Mouse (Mus musculus) heart, postnatal 10 days (tissue): ENCODE measurements around the gene Copg2. TPM values are rescaled to one million over a fixed set of nuclear protein-coding genes. Genes with fewer than 3 reads are reported as not detected.

ENCODE experiments used
- DNase-seq, 2 experiments: peaks; one replicate each; pipeline ENCODE4 v3.0.0; 2021
- intact Hi-C: fragments of 180-260 bp; cut with DNase I; formaldehyde crosslinking; loops from one replicate; pipeline ENCODE4 v1.15.1; 2025
- total RNA-seq, 2 experiments: library from RNA; stranded (reverse); gene quantifications; 2 replicates each; pipeline ENCODE4 v1.2.3; 2021

Copg2 gene
- total RNA-seq, 2 experiments from 2014 or later = 47.3 to 57.2 TPM

DNA sequence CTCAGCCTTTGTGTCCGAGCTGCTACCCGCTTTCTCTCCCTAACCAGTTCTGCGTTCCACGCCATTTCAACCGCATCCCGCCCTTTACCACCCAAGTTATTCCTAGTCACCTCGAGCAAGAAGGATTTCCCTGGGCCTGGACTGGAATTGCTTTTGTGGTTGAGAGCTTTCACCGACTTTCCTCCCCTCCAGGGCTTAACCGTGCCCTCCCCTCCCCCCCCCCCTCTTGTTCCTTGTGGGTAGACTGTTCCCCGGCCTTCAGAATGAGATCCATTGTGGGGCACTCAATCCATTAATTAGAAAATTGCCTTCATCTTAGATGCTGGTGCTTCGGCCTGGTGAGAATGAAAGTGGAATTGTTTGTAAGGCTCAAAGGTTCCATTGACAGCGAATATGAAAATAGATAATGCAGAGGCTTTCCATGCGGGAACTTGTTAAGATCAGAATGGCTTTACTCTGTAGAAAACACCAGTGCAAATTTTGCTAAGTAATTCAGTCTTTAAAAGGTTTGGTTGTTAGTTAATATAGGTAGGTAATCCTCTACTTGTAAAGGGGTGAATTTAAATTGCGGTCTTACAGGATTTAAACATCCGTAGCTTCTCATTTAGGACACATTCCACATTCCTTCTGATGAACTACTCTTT, 160.7 kb downstream of the Copg2 start:
- peak; percentile 39 to 43 for DNase-seq
- intact Hi-C loops = loop anchor here (2.0 kb wide), 1 partner anchor 37 kb away; no protein-coding TSS in a partner anchor

DNA sequence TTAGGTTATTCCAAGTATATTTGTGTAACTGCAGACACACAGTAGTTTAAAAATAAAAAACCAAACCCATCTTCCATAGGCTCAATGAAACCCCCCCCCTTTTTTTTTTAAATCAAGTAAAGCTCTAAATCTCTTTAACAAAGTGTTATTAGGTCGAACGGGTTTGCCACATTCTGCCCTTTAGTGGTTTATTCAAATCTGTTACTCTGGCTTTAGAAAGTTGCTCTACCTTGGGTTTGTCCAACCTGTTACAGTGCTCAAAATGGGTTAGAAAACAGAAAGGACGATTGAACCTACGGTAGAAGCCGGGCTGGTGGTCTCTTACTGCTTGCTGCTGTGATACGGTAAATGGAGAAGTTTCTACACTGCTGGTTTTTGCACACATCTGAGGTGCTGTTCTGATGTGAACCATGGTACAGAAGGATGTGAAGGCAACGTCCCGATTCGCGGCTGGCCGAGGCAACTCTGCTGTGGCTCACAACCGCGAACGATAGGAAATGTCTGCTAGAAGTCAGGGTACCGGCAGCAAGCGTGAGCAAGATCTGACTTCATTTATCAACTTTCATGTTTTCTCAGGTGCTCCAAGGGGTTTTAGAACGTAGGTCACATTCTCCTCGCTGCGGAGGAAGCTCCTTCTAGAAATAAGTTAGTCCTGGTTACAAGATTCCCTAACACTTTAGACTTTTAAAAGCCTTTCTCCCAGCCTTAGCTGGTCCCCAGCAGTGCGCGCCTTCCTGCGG, 161.4 kb downstream of the Copg2 start:
- DNase-seq = no peak
- intact Hi-C loops = no loop called here

DNA sequence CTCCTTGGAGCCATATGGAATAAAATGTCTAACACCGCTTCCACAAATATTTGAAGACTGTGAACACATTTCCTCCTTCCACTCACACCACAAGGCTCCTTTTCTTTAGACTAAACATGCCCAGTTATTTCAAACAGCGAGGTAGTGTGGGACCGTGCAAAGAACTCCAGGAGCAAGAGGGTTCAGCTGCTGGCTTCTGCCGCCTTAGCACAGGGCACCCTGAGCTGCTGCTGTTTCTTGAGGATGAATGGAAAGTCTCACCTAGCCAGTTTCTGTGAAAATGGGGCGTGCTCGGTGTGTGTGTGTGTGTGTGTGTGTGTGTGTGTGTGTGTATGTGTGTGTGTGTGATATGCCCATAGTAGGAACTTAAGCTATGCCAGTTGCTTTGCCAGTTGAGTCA, 162.1 kb downstream of the Copg2 start:
- intact Hi-C loops = no loop called here
- DNase-seq = no peak

DNA sequence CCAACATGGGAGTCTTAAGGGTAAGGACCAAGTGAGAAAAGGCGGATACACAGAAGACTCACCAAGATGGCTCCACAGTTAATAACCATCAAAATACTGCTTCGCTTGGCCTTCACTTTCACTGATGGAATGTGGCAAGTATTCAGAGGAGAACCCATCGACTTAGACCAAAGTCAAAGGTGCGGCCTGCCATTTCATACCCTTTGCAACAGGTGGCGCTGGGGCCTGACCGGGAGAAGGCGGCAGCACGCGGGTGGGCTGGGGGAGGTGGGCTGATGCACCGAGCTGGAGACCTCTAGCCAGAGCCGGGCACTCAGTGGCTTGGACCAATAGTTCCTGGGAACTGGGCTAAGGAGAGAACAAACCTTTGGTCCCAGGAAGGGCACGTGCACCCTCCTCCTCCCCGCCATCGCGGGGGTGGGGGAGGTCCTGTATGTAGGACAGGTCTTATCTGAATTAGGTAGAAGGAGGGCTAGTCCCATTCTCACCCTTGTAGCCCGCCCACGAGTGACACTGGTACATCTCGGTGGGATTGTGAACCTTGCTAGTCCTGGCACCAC, 163.9 kb downstream of the Copg2 start:
- intact Hi-C loops = no loop called here
- DNase-seq = no peak

DNA sequence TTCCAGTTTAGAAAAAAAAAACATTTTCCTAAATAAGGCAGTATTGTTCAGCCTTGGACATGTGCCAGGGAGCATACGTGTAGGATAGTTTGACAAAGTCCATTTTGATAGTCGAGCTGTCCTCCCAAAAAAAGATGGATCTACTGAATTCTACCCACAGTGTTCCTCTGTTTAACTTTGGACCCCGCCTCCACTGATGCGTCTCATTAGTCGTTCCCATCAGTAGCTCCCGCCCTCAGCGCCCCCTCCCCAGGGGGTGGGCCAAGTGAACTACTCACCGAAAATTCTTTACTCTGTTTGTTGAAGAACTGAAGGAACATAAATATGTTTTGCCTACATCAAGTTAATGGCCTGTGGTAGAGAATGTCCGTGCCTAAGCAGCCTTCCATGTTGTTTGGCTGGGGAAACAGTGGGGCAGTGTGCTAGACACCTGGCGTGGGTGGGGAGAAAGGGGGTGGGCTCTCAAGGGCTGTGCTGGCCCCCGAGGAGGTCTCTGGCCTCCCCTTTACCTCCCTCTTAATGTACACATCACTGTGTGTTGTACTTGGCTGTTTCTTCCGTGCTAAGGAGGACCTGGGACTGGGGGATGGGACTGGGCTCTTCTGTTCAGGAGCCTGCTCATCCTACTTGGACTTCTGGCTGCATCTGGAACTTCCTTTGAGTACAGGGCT, 166.2 kb downstream of the Copg2 start:
- intact Hi-C loops = no loop called here

DNA sequence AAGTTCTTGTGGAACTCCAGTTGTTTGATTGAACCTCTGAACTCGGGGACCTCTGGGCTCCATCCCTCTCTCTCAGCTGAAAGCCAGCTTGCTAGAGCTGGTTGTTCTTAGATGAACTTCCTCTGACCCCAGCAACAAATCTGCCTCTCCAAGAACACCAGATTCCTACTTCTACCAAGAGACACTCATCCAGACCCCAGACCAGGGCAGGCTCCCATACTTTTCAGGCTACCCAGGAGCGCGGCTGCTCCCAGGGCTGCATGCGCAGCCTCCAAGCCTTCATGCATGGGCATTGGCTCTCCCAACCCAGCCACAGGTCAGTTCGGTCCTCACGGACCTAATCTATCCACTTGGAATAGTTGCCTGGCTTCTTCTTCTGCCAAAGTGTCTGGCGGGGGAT, 173.3 kb downstream of the Copg2 start, which contains the start of gene Mest:
Gene Mest (plus strand): TSS at position 217 of the 400 bp plus-strand sequence.
- intact Hi-C loops = no loop called here
- DNase-seq = no peak

More for the DNA sequence above, 166.2 kb downstream of the Copg2 start:
- DNase-seq = peak in 1 of 2 experiments; percentile 49

DNA sequence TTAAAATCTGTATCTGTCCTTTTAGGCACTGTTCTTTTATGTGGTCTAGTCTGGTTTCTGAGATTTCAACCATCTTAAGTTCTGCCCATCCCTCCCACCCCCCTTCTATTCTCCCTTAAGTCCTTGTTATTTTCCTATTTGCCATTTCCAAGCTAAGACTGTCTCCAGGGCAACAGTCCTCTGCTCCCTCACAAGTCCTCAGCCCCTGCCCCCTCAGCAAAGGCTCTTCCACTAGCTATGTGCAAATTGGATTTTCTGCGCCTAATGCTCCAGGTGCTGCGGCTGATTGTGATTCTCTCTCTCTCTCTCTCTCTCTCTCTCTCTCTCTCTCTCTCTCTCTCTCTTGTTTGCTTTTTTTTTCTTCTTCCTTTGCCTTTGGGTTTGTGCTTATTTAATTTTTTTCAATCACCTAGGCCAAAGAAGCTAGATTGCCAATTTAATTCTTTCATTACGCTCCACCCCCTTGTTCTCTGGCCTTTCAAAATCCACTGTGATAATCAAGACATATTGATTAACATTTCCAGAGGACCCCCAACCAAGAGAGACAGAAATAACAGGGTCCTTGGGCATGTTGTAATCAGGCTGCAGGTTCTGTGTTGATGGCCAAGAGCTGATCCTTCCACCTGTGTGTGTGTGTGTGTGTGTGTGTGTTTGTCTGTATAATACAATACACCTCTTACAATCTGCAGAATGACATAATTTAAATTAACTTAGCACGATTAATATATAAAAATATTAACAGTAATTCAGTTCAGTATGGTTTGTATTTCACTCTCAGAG, 174.0 kb downstream of the Copg2 start:
- intact Hi-C loops = no loop called here
- no peak for DNase-seq

DNA sequence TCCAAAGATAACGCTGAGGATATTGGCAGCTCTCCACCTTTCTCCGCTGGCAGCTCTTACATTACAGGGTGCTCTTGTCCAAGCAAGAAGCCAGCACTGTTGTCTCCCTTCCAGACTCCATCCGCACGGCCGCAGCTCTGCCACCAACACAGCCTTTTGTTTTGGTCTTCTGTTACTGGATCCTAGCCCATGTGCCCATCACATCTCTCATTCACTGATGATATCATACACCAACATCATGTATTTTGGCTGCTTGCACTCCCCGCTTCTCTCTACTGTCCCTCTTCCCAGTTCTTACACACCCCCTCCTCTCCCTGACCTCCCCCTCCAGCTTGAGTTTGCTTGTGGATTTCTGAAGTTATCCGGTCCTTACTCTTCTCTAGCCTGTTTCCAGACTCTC, 179.8 kb downstream of the Copg2 start:
- intact Hi-C loops = no loop called here
- no peak for DNase-seq

DNA sequence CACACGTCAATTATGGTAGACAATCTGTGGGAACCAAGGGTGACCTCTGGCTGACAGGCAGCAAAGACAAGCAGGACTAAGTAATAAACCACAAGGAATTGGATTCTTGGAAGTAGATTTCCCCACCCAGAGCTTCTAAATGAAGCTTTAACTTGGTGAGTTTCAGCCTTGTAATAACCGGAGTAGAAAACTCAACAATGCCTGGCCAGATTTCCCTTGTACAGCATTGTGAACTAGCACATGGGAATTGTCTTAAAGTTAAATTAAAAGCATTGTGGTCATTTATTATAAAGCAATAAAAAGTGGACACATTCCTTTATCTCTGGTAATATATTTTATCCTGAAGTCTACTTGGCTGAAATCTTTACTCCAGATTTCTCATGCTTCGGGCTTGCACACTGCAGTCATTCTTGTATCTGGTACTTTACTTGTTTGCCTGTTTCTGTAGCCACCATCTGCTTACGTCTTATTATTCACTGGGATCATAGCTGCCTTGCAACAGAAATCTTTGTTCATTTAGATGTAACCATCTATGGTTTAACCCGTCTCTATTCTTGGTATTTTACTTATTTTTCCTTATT, 181.6 kb downstream of the Copg2 start:
- intact Hi-C loops = no loop called here
- no peak for DNase-seq

DNA sequence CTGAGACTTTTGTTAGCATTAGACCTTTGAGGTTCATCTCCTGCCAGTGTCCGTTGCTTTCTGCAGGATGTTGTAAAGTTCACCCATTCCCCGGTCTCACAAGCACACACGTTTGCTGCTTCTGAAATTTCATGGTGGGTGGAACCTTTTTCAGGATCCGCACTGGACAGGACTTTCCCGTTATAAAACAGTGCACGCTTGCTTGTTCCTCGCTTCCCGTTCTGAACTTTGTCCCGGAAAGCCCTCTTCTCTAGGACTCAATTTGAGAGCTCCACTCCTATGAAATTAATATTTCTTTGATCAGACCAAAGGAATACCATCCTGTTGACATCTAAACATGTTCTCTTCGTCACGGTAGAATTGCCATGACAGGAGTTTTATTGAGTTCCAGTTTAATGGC, 182.7 kb downstream of the Copg2 start:
- no peak for DNase-seq
- intact Hi-C loops = no loop called here

DNA sequence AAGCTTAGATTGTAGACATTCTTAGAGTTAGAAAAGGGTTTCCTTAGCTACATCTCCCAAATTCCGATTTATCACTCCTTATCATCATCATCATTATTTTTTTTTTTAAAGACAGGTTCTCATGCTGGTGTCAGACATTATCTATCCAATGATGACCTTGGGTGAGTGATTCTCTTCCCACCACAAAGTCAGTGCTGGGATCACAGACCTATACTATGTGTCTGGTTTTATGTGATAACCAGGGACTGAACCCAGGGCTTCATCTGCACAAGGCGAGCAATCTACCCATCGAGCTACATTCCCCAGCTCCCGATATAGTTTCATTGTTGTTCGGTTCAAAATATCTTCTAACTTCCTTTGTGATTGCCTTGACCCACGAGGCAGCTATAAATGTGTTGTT, 183.1 kb downstream of the Copg2 start:
- no peak for DNase-seq
- intact Hi-C loops = no loop called here

DNA sequence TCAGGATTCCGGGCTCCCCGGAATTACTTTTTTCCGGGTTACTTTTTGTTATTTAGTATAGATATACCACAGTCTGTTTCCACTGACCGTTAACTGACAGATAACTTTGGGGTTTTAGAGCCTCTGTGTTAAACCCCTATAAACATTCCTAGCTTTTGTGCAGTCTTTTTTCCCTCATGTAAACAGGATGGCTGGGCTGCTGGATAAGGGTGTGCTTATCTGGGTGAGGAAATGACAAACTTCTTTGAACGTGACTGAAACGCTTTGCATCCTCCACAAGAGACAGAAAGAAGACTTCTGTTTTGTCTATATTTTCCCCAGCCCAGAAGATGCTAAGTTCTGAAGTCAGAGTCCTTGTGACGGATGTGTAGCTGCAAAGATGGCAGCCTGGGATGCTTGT, 184.1 kb downstream of the Copg2 start:
- DNase-seq = no peak
- intact Hi-C loops = no loop called here

DNA sequence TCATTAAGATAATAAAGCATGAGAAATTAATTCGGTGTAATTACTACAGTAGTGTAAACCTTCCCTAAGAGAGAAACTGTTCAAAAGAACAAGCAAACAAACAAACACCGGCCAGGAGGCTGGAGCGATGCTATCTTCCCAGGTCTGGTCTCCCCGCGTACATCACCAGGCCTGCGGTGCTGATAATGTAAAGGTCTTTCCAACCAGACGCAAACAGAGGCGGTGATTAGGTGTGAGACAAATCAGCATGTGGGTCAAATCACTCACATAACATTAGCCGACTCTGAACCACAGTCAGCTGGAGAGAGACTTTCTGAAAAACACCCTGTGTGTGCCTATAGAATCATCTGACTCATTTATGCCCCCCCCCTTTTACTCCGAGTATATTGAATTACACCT, 185.2 kb downstream of the Copg2 start:
- no peak for DNase-seq
- intact Hi-C loops = no loop called here

DNA sequence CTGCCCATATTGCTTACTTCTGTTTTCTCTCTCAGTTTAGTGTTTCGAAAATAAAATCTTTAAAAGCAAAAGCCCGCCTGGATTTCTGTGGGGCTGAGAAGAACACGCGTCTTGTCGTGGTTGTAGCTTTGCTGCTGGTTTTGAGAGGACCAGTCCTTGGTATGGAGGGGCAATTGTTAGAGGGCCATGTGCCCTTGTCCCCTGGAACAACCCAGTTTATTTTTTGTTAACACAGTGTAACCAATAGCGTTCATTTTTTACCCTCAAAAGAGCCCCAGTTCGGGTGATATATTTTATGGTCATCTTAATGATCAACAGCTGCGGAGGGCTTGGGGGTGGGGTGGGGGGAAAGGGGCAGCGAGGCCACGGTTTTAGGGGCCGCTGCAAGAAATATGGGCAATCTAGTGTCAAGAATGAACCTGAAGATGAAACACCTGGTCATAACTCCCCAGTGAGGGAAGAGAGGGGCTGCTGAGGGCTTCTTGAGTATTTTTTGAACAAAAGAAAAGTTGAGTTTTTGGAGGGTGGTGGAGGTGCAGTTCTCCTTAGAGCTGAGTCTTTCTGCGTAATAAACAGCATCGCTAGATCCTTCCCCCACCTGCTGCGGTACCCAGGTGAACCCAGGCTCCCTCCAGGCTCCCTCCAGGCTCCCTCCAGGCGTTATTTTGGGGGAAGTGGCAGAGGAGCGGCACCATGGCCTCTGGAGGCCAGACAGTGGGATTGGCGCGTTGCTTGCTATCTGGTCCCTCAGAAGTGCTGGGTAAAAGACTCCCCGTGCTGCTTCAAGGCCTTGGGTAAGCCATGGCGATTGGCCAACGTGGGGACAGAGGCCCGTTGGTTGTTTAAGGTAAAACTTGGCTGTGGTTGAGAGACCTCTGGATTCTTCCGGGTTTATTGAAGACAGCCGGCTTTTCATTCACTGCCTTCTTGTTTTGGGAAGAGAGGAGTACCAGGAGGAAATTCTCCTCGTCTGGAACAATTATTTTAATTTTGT, 185.9 kb downstream of the Copg2 start:
- DNase-seq = no peak
- intact Hi-C loops = no loop called here

DNA sequence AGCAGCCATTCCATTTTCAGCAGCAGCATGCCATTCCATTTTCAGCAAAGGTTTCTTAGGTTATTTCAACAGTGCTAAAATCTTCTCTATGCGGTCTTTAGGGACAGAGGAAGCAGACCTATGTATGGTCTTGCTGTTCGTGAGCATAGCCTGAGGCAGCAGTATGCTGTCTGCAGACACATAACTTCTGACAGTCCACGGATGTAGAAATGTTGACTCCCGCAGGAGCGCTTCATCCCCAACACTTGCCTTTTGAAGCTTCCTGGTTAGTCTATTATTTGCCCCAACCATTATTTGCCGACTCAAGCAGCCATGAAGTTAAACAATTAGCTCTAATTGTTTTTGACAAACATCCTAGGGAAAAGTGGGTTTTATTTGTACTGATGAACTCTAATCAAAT, 187.5 kb downstream of the Copg2 start:
- no peak for DNase-seq
- intact Hi-C loops = no loop called here

DNA sequence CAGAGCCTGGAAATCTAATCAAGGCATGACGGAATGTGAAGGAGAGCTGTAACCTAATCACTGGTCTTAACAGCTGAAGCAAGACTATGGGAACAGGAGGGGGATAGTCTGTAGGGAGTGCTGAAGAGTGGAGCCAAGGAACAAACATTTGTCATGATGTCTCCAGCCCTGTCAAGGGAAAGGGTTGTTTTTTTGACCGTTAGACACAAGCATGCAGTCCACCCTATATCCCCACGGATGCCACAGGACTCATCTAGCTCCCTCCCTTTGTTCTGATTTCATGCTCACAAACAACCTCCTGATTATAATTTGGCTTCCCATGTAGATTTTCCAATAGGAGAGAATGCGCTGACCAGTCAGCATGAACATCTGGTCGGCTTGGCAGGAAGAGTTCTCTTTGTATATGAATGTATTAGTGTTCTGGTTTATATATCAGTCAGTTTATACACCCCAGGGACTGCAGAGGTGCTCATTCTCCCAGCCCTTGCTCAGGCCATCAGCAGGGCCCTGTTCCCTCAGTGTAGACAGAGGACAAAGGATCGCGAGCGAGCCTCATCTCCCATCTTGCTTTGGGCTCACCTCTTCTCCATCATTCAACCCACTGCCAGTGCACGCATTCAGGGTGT, 192.5 kb downstream of the Copg2 start:
- peak; percentile 47 to 60 for DNase-seq
- intact Hi-C loops = no loop called here

DNA sequence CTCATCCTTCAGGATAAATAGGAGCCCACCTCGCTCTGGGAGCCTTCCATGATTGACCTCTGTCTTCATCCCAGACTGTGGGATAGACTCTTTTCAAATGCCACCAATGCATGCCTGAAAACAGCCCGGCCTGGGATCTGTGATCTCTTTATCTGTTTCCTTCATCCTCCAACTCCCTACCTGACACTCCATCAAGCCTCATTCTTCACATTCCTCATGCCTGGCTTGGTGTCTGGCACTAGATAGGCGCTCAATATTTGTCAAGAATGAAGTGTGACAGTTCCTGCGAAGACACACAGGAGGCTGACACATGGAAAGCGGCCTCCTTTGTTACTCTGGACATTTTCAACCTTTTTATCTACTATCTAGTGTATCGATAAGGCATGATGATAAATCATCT, 193.1 kb downstream of the Copg2 start:
- intact Hi-C loops = no loop called here
- DNase-seq = no peak

DNA sequence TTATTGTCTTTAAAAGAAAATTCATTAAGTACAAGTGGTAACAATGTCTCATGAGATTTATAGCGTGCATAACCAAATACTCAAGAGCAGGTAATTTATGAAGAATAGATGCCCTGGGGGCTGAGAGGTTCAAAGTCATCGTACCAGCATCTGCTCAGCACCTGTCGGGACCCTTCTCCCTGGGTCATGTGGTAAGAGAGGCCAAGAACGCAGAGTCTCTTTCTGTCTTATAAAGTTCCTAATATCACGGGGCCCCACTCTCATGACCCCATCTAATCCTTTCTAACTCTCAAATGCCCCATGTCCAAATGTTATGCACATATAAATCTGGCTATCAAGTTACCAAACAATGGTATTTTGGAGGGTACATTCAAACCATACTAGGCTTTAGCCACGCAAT, 193.7 kb downstream of the Copg2 start:
- intact Hi-C loops = no loop called here
- no peak for DNase-seq

DNA sequence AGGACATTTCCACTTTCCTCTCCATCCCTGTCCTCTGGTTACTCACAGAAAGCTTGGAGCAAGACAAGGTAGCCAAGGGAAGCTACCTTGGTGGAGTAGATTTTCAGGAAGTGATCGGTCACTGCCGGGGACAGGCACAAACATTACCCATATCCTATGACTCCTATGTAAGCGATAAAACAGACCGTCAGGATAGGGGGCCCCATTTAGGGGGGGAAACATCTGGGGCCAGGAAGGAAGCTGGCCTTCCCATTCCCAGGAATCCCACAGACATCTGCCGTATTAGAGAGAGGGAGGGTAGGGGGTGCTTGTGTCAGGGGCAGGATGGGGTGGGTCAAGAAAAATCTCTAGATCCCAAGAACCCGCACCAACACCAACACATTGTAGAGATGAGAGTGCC, 196.4 kb downstream of the Copg2 start:
- DNase-seq = peak in 1 of 2 experiments; percentile 37
- intact Hi-C loops = loop anchor here (1.0 kb wide), 1 partner anchor 18 kb away; no protein-coding TSS in a partner anchor
